Mouse (Mus musculus): ENCODE measurements around the gene Trp53bp2.

DNA sequence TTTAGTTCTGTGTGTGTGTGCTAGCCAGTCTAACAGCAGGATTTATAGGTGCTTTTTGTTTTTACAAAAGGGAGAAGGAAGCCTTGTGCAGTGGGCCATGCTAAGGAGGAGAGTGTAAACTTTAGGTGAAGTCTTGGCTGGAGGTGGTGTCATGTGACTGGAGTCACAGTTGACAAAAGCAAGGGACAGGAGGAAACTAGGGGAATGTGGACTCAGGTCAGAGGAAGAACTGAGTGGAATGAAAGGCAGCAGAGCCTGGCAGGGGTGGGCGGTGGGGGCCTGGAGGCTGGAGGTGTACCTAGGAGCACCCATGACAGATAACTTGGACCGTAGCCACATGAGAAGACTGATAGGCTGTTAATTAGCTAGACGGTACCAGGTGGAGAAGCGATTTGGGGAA, 56.3 kb downstream of the Trp53bp2 start:
- TF ChIP-seq POLR2A (IDR thresholded peaks at IDR 0.05; ENCODE audit: extremely low read depth, insufficient read depth, low read length) = no peak
- no peak for TF ChIP-seq CTCF (IDR thresholded peaks at IDR 0.05; ENCODE audit: low read depth, low read length)
